ENCODE assay signal across 7 mouse cellular contexts in the genomic region with DNA sequence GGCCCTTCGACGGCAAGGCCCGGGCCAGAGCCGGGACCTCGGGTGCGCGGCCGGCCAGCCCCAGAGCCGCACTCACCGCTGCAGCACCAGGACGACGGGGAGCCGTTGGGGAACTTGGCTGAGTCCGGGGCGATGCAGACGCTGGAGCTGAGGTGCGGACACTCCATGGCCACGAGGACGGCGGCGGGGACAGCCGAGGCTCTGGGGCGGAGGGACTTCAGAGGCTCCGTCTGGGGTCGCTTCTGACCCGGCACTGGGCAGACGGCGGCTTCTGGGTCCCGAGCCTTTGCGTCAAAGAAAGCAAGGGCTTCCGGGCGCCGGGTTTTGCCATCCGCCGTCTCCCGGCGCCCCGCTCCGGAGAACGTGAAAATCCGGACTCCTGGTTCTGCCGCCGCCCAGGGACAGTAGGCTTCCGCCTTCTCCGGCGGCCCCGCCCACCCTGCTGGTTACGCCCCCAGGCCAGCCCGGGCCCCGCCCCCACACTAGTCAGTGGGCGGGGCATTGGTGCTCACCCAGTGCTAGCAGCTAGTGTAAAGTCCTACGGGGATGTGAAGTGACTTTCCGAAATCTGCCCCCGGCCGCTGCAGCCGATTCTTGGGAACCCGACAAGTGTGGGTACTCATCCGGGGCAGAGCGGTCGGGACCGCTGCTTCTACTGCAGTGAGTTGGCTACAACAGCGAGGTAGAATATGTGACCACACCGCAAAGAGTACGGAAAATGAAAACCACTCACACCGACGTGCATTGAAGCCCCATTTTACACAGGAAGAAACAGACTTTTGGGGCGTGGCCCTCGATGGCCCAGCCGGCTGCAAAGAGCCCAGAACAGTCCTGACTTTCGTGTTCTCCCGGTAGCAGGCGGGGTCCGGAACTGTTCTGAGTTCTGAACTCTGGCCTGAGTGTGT. TPM values are rescaled to one million over a fixed set of nuclear protein-coding genes. Genes with fewer than 3 reads are reported as not detected.
DNase-seq lines count a peak whose midpoint lies in the region; ATAC-seq lines count a peak whose summit lies in the region.

Usp3 (minus strand) TSS at position 435 of the 905 bp plus-strand sequence.

- peak within 1 kb of the TSS; percentile 99 for H3K9ac ChIP-seq in intestine, embryonic 16.5 days (ENCODE audit: low read depth, low read length)
- H3K9ac ChIP-seq in midbrain, embryonic 11.5 days (ENCODE audit: low read length): peak within 1 kb of the TSS; percentile 99

- WGBS in intestine, embryonic 16.5 days: under 1% methylated on average over 73 of the region's 73 CpGs
- WGBS in midbrain, embryonic 11.5 days: 2% methylated on average over 73 of the region's 73 CpGs

- no peaks in the 10 kb centered on the region for H3K27me3 ChIP-seq in intestine, embryonic 16.5 days (replicated peaks; ENCODE audit: control insufficient read depth, insufficient read depth, low read length)
- H3K27me3 ChIP-seq in midbrain, embryonic 11.5 days (ENCODE audit: control insufficient read depth, insufficient read depth, low read length): peaks cover 2% of the 10 kb centered on the region; the same call in 1 of the 2 replicates

- peak; percentile 92 for ATAC-seq in intestine, embryonic 16.5 days
- ATAC-seq in midbrain, embryonic 11.5 days (ENCODE audit: low FRiP score): peak; percentile 94

- H3K4me2 ChIP-seq in intestine, embryonic 16.5 days (ENCODE audit: low read depth, low read length): peak within 1 kb of the TSS; percentile 72
- H3K4me2 ChIP-seq in midbrain, embryonic 11.5 days: peak within 1 kb of the TSS; percentile 71

- H3K27ac ChIP-seq in intestine, embryonic 16.5 days (ENCODE audit: low read length): peak within 1 kb of the TSS; percentile 98
- H3K27ac ChIP-seq in midbrain, embryonic 11.5 days (ENCODE audit: low read depth, low read length): peak within 1 kb of the TSS; percentile 92

- H3K9me3 ChIP-seq in intestine, embryonic 16.5 days (ENCODE audit: control insufficient read depth, low read length): no peaks in the 10 kb centered on the region
- no peaks in the 10 kb centered on the region for H3K9me3 ChIP-seq in midbrain, embryonic 11.5 days (ENCODE audit: control insufficient read depth, low read length)

- H3K4me1 ChIP-seq in intestine, embryonic 16.5 days (ENCODE audit: control insufficient read depth, insufficient read depth, low read length): peaks cover 37% of the 10 kb centered on the region
- H3K4me1 ChIP-seq in midbrain, embryonic 11.5 days (ENCODE audit: control insufficient read depth, insufficient read depth, low read length): peaks cover 18% of the 10 kb centered on the region

- no peaks in the 10 kb centered on the region for H3K36me3 ChIP-seq in intestine, embryonic 16.5 days (ENCODE audit: control insufficient read depth, insufficient read depth, low read length)
- H3K36me3 ChIP-seq in midbrain, embryonic 11.5 days (ENCODE audit: control insufficient read depth, insufficient read depth, low read length): no peaks in the 10 kb centered on the region

- DNase-seq in adrenal gland, adult 2 months: peak; percentile 98
- DNase-seq in embryo, embryonic 11.5 days (ENCODE audit: low read depth, low spot score): peak; percentile 94
- DNase-seq in gastrocnemius, postnatal 4 days (ENCODE audit: low spot score in 2 of 2): peak; percentile 97
- DNase-seq in left cerebral cortex, postnatal 36 days (ENCODE audit: low spot score in 2 of 2): peak; percentile 91 to 94
- DNase-seq in midbrain, embryonic 11.5 days (ENCODE audit: low spot score, missing footprints): peak; percentile 100
- DNase-seq in skeletal muscle tissue, adult 2 months (ENCODE audit: low read depth, low spot score): peak; percentile 94

- intact Hi-C loops in left cerebral cortex, postnatal 36 days (cut with DNase I): loop anchor here (2.0 kb wide), 1 partner anchor 80 kb away; no protein-coding TSS in a partner anchor

- H3K4me3 ChIP-seq in intestine, embryonic 16.5 days (ENCODE audit: low read length): peak within 1 kb of the TSS; percentile 92
- peak within 1 kb of the TSS; percentile 97 for H3K4me3 ChIP-seq in midbrain, embryonic 11.5 days (ENCODE audit: low read depth, low read length)

RNA-seq across cellular contexts. Expression of gene Usp3, which starts in this region (rescaled TPM):
- total RNA-seq in adrenal gland, adult 2 months (2021): 10 to 100 TPM; 38.8 to 39.1 TPM
- 13.7 and 15.4 TPM in 2 replicates for polyA plus RNA-seq in adrenal gland, adult 2 months (2012; rRNA removed)
- total RNA-seq in gastrocnemius, postnatal 4 days (2021): 10 to 100 TPM; 33.3 to 35.8 TPM
- 75.5 and 79.1 TPM in 2 replicates for polyA plus RNA-seq in intestine, embryonic 16.5 days (2015; fragmentation: Nextera tagmentation; extraction: Ambion mirVana)
- 10 to 100 TPM; 33.5 to 36.8 TPM for total RNA-seq in left cerebral cortex, postnatal 36 days (2021)
- 104 and 106 TPM in 2 replicates for polyA plus RNA-seq in midbrain, embryonic 11.5 days (2014; fragmentation: Nextera tagmentation; extraction: Ambion mirVana)

Comparison
In these comparisons a context has a peak if more than half of its experiments do, and no peak if none do; other contexts are left out.
1. Peak in every context shown above with its lines: DNase-seq, ATAC-seq, H3K4me3 ChIP-seq and H3K27ac ChIP-seq.